Mouse (Mus musculus): ENCODE measurements around the gene Slc22a5. TPM values are rescaled to one million over a fixed set of nuclear protein-coding genes. Genes with fewer than 3 reads are reported as not detected.

Gene Slc22a5
- 33.5 TPM for polyA plus RNA-seq (2014; fragmentation: Illumina TruSeq; extraction: RNeasy Lipid Tissue Mini Kit (QIAGEN cat#74804); ENCODE audit: low read depth, low replicate concordance)

GRCm38 (mm10) chr11:53891505-53892451 is at the start of gene Slc22a5:
Slc22a5 (minus strand) TSS chr11:53891660.

DNA sequence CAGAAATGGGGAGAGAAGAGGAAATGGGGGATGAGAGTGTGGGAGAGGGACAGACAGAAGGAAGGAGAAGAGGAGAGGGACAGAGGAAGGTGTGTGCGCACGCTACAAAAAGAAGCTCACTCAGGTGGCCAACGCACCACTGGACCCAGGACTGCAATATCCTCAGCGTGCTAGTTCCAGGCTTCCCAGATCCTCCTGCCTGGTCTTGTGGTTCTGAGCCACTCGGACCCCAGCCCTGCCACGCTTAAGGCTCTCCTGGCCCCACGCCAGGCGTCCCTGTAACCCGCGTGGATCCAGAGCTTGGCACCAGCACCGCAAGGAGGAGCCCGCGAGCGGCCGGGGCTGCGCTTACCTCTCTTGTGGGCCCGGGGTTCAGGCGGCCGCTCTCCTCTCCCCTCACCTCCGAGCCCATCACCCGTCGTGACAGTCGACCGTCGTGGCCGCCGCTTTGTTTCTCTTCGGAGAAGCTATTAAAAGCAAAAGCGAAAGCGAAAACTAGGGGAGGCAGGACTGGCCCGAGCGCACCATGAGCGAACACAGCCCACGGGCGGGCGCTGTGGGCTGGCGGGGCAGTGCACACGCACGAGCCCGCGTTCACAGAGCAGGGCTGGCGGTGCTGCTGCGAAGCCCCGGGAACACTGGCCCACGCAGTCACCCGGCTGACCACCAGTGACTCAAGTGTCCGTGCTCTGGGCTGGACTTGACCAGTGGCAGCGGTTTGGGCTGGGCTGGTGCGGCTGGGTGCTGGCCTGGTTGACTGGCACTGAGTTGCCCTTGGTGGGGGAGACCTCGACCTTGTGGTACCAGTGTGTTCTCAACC is 32.5 kb downstream of the Slc22a5 start, which contains the start of gene Gm12216:
Gene Gm12216 (minus strand): TSS at position 496 of the 820 bp plus-strand sequence.

Other genes with a start within 250 kb of the Slc22a5 start
- gene Rad50, start 184.3 kb downstream of the Slc22a5 start, polyA plus RNA-seq (2014; fragmentation: Illumina TruSeq; extraction: RNeasy Lipid Tissue Mini Kit (QIAGEN cat#74804); ENCODE audit: low read depth, low replicate concordance): 48.4 TPM
- gene Il5, start 170.9 kb downstream of the Slc22a5 start, polyA plus RNA-seq (2014; fragmentation: Illumina TruSeq; extraction: RNeasy Lipid Tissue Mini Kit (QIAGEN cat#74804); ENCODE audit: low read depth, low replicate concordance): 0.41 TPM
- gene Irf1, start 121.6 kb downstream of the Slc22a5 start, polyA plus RNA-seq (2014; fragmentation: Illumina TruSeq; extraction: RNeasy Lipid Tissue Mini Kit (QIAGEN cat#74804); ENCODE audit: low read depth, low replicate concordance): 4.8 TPM
- gene Gm17334, start 118.5 kb downstream of the Slc22a5 start, polyA plus RNA-seq (2014; fragmentation: Illumina TruSeq; extraction: RNeasy Lipid Tissue Mini Kit (QIAGEN cat#74804); ENCODE audit: low read depth, low replicate concordance): not detected
- not detected for gene Gm12216, start 32.4 kb downstream of the Slc22a5 start, polyA plus RNA-seq (2014; fragmentation: Illumina TruSeq; extraction: RNeasy Lipid Tissue Mini Kit (QIAGEN cat#74804); ENCODE audit: low read depth, low replicate concordance)
- 2.2 TPM for gene Slc22a21, start 88.7 kb upstream of the Slc22a5 start, polyA plus RNA-seq (2014; fragmentation: Illumina TruSeq; extraction: RNeasy Lipid Tissue Mini Kit (QIAGEN cat#74804); ENCODE audit: low read depth, low replicate concordance)
- 3.2 TPM for gene Slc22a4, start 136.4 kb upstream of the Slc22a5 start, polyA plus RNA-seq (2014; fragmentation: Illumina TruSeq; extraction: RNeasy Lipid Tissue Mini Kit (QIAGEN cat#74804); ENCODE audit: low read depth, low replicate concordance)
- gene Pdlim4, start 177.4 kb upstream of the Slc22a5 start, polyA plus RNA-seq (2014; fragmentation: Illumina TruSeq; extraction: RNeasy Lipid Tissue Mini Kit (QIAGEN cat#74804); ENCODE audit: low read depth, low replicate concordance): not detected
- 4.4 TPM for gene P4ha2, start 208.4 kb upstream of the Slc22a5 start, polyA plus RNA-seq (2014; fragmentation: Illumina TruSeq; extraction: RNeasy Lipid Tissue Mini Kit (QIAGEN cat#74804); ENCODE audit: low read depth, low replicate concordance)

All from adrenal gland, adult 10 weeks (tissue).